Mouse (Mus musculus) intestine, embryonic 15.5 days (tissue): ENCODE measurements around the gene Twsg1. TPM values are rescaled to one million over a fixed set of nuclear protein-coding genes. Genes with fewer than 3 reads are reported as not detected.

Experiments used
- ATAC-seq: fragments of 200-750 bp; cut with Nextera tagmentation; 2 replicates; pipeline ENCODE4 v1.8.0; 2017; ENCODE audit warnings: moderate TSS enrichment, moderate library complexity
- H3K27ac ChIP-seq: fragments of 300-500 bp; sonication (generic); 2 replicates; pipeline ENCODE4 v1.5.1; 2015; ENCODE audit warnings: mild to moderate bottlenecking, inconsistent platforms
- H3K27me3 ChIP-seq: fragments of 300-500 bp; sonication (generic); replicated peaks from 2 replicates; pipeline ENCODE4 v1.6.1; 2015; ENCODE audit warnings: inconsistent platforms
- H3K36me3 ChIP-seq: fragments of 300-500 bp; sonication (generic); 2 replicates; pipeline ENCODE4 v1.6.1; 2015; ENCODE audit warnings: inconsistent platforms
- H3K4me1 ChIP-seq: fragments of 300-500 bp; sonication (generic); replicated peaks from 2 replicates; pipeline ENCODE4 v1.6.1; 2015; ENCODE audit warnings: inconsistent platforms
- H3K4me2 ChIP-seq: fragments of 300-500 bp; sonication (generic); replicated peaks from 2 replicates; pipeline ENCODE4 v1.6.1; 2015; ENCODE audit warnings: mild to moderate bottlenecking, inconsistent platforms
- H3K4me3 ChIP-seq: fragments of 300-500 bp; sonication (generic); replicated peaks from 2 replicates; pipeline ENCODE4 v1.5.1; 2015; ENCODE audit warnings: inconsistent platforms
- H3K9ac ChIP-seq: fragments of 300-500 bp; sonication (generic); 2 replicates; pipeline ENCODE4 v1.6.1; 2015; ENCODE audit warnings: inconsistent platforms
- H3K9me3 ChIP-seq: fragments of 300-500 bp; sonication (generic); 2 replicates; pipeline ENCODE4 v1.6.1; 2016; ENCODE audit warnings: inconsistent platforms
- WGBS: fragments of 180-500 bp; shearing (Covaris S2); methylation state at CpG from one replicate; pipeline ENCODE4 v1.1.7; 2015; 5-methylcytosine and 5-hydroxymethylcytosine counted together
- polyA plus RNA-seq: library from polyadenylated mRNA; unstranded; fragments of >200 nt; fragmentation: Nextera tagmentation; extraction: Ambion mirVana; gene quantifications from 2 replicates; pipeline ENCODE4 v1.2.1, GENCODE M21; 2015

The Twsg1 gene
- polyA plus RNA-seq, 1 experiment from 2014 or later = 82.4 TPM

GRCm38 (mm10) chr17:65930158-65930826, 20.7 kb downstream of the Twsg1 start:
- H3K36me3 ChIP-seq = peaks cover 7% of the 10 kb centered on the region; the same call in 1 of the 2 replicates
- ATAC-seq = no peak
- H3K4me1 ChIP-seq = peaks cover 10% of the 10 kb centered on the region
- no peak overlapping the region for H3K4me2 ChIP-seq
- H3K9ac ChIP-seq = no peak overlapping the region
- no peaks in the 10 kb centered on the region for H3K9me3 ChIP-seq
- no peak overlapping the region for H3K4me3 ChIP-seq
- H3K27ac ChIP-seq = no peak overlapping the region
- WGBS = 87% methylated on average over 7 of the region's 7 CpGs
- no peaks in the 10 kb centered on the region for H3K27me3 ChIP-seq

GRCm38 (mm10) chr17:65929319-65929978, 21.6 kb downstream of the Twsg1 start:
- Histone ChIP-seq H3K27me3 (no peaks in the 10 kb centered on the region), H3K4me1 (peaks cover 10% of the 10 kb centered on the region), H3K9ac (no peak overlapping the region), H3K36me3 (peaks cover 7% of the 10 kb centered on the region; the same call in 1 of the 2 replicates), H3K9me3 (no peaks in the 10 kb centered on the region), H3K27ac (no peak overlapping the region), H3K4me2 (no peak overlapping the region), H3K4me3 (no peak overlapping the region)
- WGBS = 79% methylated on average over 22 of the region's 22 CpGs
- peak; percentile 77 for ATAC-seq

- H3K27me3 ChIP-seq = no peaks in the 10 kb centered on the region
- H3K36me3 ChIP-seq = 0 out of 2 replicates have a peak, but pooled peaks cover 4% of the 10 kb centered on the region
- peaks cover 10% of the 10 kb centered on the region for H3K4me1 ChIP-seq
- H3K9me3 ChIP-seq = no peaks in the 10 kb centered on the region
- no peak for ATAC-seq
- WGBS = 87% methylated on average over 4 of the region's 4 CpGs
- no peak overlapping the region for H3K27ac ChIP-seq
- no peak overlapping the region for H3K4me3 ChIP-seq
- no peak overlapping the region for H3K9ac ChIP-seq
- no peak overlapping the region for H3K4me2 ChIP-seq
Observed at GRCm38 (mm10) chr17:65927077-65927476, 23.9 kb downstream of the Twsg1 start.

GRCm38 (mm10) chr17:65924218-65924617, 26.8 kb downstream of the Twsg1 start:
- Histone ChIP-seq H3K4me2 (no peak overlapping the region), H3K36me3 (0 out of 2 replicates have a peak, but pooled peaks cover 4% of the 10 kb centered on the region), H3K9me3 (no peaks in the 10 kb centered on the region), H3K27me3 (no peaks in the 10 kb centered on the region), H3K4me3 (no peak overlapping the region), H3K9ac (no peak overlapping the region), H3K4me1 (0 out of 2 replicates have a peak, but pooled peaks cover 2% of the 10 kb centered on the region), H3K27ac (no peak overlapping the region)
- WGBS = 55% methylated on average over 5 of the region's 5 CpGs
- no peak for ATAC-seq

- H3K27me3 ChIP-seq = no peaks in the 10 kb centered on the region
- H3K4me2 ChIP-seq = no peak overlapping the region
- 0 out of 2 replicates have a peak, but pooled peaks cover 4% of the 10 kb centered on the region for H3K36me3 ChIP-seq
- ATAC-seq = no peak
- no peak overlapping the region for H3K9ac ChIP-seq
- H3K4me3 ChIP-seq = no peak overlapping the region
- WGBS = 90% methylated on average over 6 of the region's 6 CpGs
- no peak overlapping the region for H3K27ac ChIP-seq
- no peaks in the 10 kb centered on the region for H3K9me3 ChIP-seq
- 0 out of 2 replicates have a peak, but pooled peaks cover 2% of the 10 kb centered on the region for H3K4me1 ChIP-seq
Observed at GRCm38 (mm10) chr17:65921975-65922374, 29.1 kb downstream of the Twsg1 start.

GRCm38 (mm10) chr17:65919235-65919634, 31.8 kb downstream of the Twsg1 start:
- H3K9me3 ChIP-seq = no peaks in the 10 kb centered on the region
- no peak overlapping the region for H3K9ac ChIP-seq
- no peak overlapping the region for H3K27ac ChIP-seq
- no peak overlapping the region for H3K4me3 ChIP-seq
- ATAC-seq = peak; percentile 34; the same call in 1 of the 2 replicates
- H3K4me1 ChIP-seq = 0 out of 2 replicates have a peak, but pooled peaks cover 6% of the 10 kb centered on the region
- H3K4me2 ChIP-seq = no peak overlapping the region
- 61% methylated on average over 3 of the region's 3 CpGs for WGBS
- H3K27me3 ChIP-seq = no peaks in the 10 kb centered on the region
- H3K36me3 ChIP-seq = 0 out of 2 replicates have a peak, but pooled peaks cover 4% of the 10 kb centered on the region

- Histone ChIP-seq H3K27ac (peak overlapping the region; percentile 93), H3K4me1 (0 out of 2 replicates have a peak, but pooled peaks cover 6% of the 10 kb centered on the region), H3K27me3 (no peaks in the 10 kb centered on the region), H3K4me3 (no peak overlapping the region), H3K36me3 (no peaks in the 10 kb centered on the region), H3K9me3 (no peaks in the 10 kb centered on the region), H3K9ac (no peak overlapping the region), H3K4me2 (peak overlapping the region; percentile 30)
- WGBS = 37% methylated on average over 8 of the region's 8 CpGs
- peak; percentile 90 for ATAC-seq
Observed at GRCm38 (mm10) chr17:65916135-65916668, 34.8 kb downstream of the Twsg1 start.

- no peaks in the 10 kb centered on the region for H3K27me3 ChIP-seq
- no peak for ATAC-seq
- WGBS = 54% methylated on average over 6 of the region's 6 CpGs
- H3K4me1 ChIP-seq = 0 out of 2 replicates have a peak, but pooled peaks cover 4% of the 10 kb centered on the region
- H3K36me3 ChIP-seq = no peaks in the 10 kb centered on the region
- no peak overlapping the region for H3K9ac ChIP-seq
- no peak overlapping the region for H3K4me3 ChIP-seq
- no peak overlapping the region for H3K4me2 ChIP-seq
- H3K9me3 ChIP-seq = no peaks in the 10 kb centered on the region
- H3K27ac ChIP-seq = no peak overlapping the region
Observed at GRCm38 (mm10) chr17:65914083-65914482, 36.9 kb downstream of the Twsg1 start.

- WGBS = 87% methylated on average over 2 of the region's 2 CpGs
Observed at GRCm38 (mm10) chr17:65912202-65912601, 38.8 kb downstream of the Twsg1 start.

GRCm38 (mm10) chr17:65911285-65912069, 39.5 kb downstream of the Twsg1 start:
- WGBS = 78% methylated on average over 15 of the region's 15 CpGs
- H3K27me3 ChIP-seq = no peaks in the 10 kb centered on the region
- no peak overlapping the region for H3K4me3 ChIP-seq
- no peak overlapping the region for H3K9ac ChIP-seq
- H3K4me1 ChIP-seq = peaks cover 8% of the 10 kb centered on the region
- H3K9me3 ChIP-seq = no peaks in the 10 kb centered on the region
- no peak overlapping the region for H3K4me2 ChIP-seq
- H3K27ac ChIP-seq = no peak overlapping the region
- no peak for ATAC-seq
- no peaks in the 10 kb centered on the region for H3K36me3 ChIP-seq

More at GRCm38 (mm10) chr17:65912202-65912601, 38.8 kb downstream of the Twsg1 start:
- Histone ChIP-seq H3K36me3 (no peaks in the 10 kb centered on the region), H3K4me1 (0 out of 2 replicates have a peak, but pooled peaks cover 4% of the 10 kb centered on the region), H3K9ac (no peak overlapping the region), H3K9me3 (no peaks in the 10 kb centered on the region), H3K27ac (no peak overlapping the region), H3K4me3 (no peak overlapping the region), H3K4me2 (no peak overlapping the region), H3K27me3 (no peaks in the 10 kb centered on the region)
- no peak for ATAC-seq

- Histone ChIP-seq H3K4me2 (no peak overlapping the region), H3K27me3 (no peaks in the 10 kb centered on the region), H3K9me3 (no peaks in the 10 kb centered on the region), H3K4me1 (peaks cover 7% of the 10 kb centered on the region), H3K4me3 (no peak overlapping the region), H3K9ac (no peak overlapping the region), H3K36me3 (no peaks in the 10 kb centered on the region), H3K27ac (no peak overlapping the region)
- ATAC-seq = no peak
Observed at GRCm38 (mm10) chr17:65908270-65908669, 42.8 kb downstream of the Twsg1 start.
